ENCODE assay signal across 20 mouse cellular contexts in the genomic region with DNA sequence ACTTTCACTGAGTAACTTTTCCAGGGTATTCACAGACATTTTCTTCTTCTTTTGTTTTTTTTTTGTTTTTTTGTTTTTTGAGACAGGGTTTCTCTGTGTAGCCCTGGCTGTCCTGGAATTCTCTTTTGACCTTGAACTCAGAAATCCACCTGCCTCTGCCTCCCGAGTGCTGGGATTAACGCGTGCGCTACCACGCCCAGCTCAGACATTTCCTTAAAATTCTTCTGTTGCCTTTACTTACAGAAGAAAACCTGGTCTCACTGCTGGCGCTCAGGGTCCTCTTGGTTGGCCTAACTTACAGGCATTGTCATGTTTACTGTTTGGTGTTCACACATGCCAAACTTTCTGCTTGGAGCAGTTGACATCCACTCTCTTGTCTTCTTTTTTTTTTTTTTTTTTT. TPM values are rescaled to one million over a fixed set of nuclear protein-coding genes. Genes with fewer than 3 reads are reported as not detected.
DNase-seq lines count a peak whose midpoint lies in the region; ATAC-seq and TF ChIP-seq lines count a peak whose summit lies in the region.
"Had no signal": no experiment of that assay in that cellular context is flagged by ENCODE, and none has a peak within 500 bp of the region (broad histone marks: within the 10 kb centered on the region; RNA-seq: fewer than 3 reads in every experiment).

No protein-coding gene starts in this region.

- TF ChIP-seq CTCF in bone marrow macrophage, adult 2 months (IDR thresholded peaks at IDR 0.05; ENCODE audit: low read depth, low read length): no peak

- no peak for ATAC-seq in forebrain, embryonic 12.5 days (ENCODE audit: low FRiP score)
- no peak for ATAC-seq in megakaryocyte, adult 5-6 weeks (ENCODE audit: poor library complexity, severe bottlenecking)
- ATAC-seq: forebrain, embryonic 15.5 days; hindbrain, embryonic 16.5 days; inflammation-experienced regulatory T-cells, adult 6 months; intestine, postnatal 0 days had no signal

- in situ Hi-C loops in ES-E14 (cut with MboI; ENCODE audit: low sequenced_read_pairs in 2 of 2, unreplicated experiment in 2 of 2): no loop called here

- H3K4me2 ChIP-seq in forebrain, embryonic 12.5 days: no peak overlapping the region
- H3K4me2 ChIP-seq: forebrain, embryonic 15.5 days; hindbrain, embryonic 12.5 days had no signal

- H3K9me3 ChIP-seq in forebrain, embryonic 10.5 days: no peaks in the 10 kb centered on the region
- H3K9me3 ChIP-seq in forebrain, embryonic 12.5 days: no peaks in the 10 kb centered on the region
- H3K9me3 ChIP-seq in megakaryocyte, embryonic 14.5 days: no peaks in the 10 kb centered on the region
- H3K9me3 ChIP-seq in ES-E14 (ENCODE audit: control insufficient read depth, insufficient read depth, low read depth, low read length): no peaks in the 10 kb centered on the region
- H3K9me3 ChIP-seq: embryonic facial prominence, embryonic 10.5 days; forebrain, embryonic 15.5 days; heart, embryonic 10.5 days; hindbrain, embryonic 12.5 days had no signal

- no peak overlapping the region for H3K9ac ChIP-seq in forebrain, embryonic 12.5 days
- H3K9ac ChIP-seq in ES-E14 (ENCODE audit: insufficient read depth, low read depth, low read length, poor library complexity, severe bottlenecking): no peak overlapping the region
- H3K9ac ChIP-seq: forebrain, embryonic 15.5 days; hindbrain, embryonic 12.5 days had no signal

- no peak for TF ChIP-seq POLR2A in bone marrow macrophage, adult 2 months (IDR thresholded peaks at IDR 0.05; ENCODE audit: borderline replicate concordance, low read depth, low read length)

- DNase-seq in forebrain, embryonic 10.5 days (ENCODE audit: extremely low spot score, low spot score): no peak
- no peak for DNase-seq in ES-E14 (ENCODE audit: low read depth, low spot score)
- no peak for DNase-seq in gastrocnemius, postnatal 14 days
- DNase-seq in adrenal gland, adult 18-20 months (ENCODE audit: low spot score in 2 of 2): no peak
- DNase-seq: adrenal gland, postnatal 14 days; cerebellum, postnatal 10 days; heart, adult 18-20 months; heart, postnatal 10 days; heart, postnatal 4 days had no signal

- H3K36me3 ChIP-seq in forebrain, embryonic 10.5 days (replicated peaks): peaks cover 63% of the 10 kb centered on the region
- peaks cover 49% of the 10 kb centered on the region for H3K36me3 ChIP-seq in forebrain, embryonic 12.5 days (replicated peaks)
- H3K36me3 ChIP-seq in megakaryocyte, embryonic 14.5 days (replicated peaks; ENCODE audit: low read length): peaks cover 62% of the 10 kb centered on the region
- peaks cover 35% of the 10 kb centered on the region for H3K36me3 ChIP-seq in ES-E14 (ENCODE audit: control insufficient read depth, insufficient read depth, low read length, poor library complexity, severe bottlenecking)

- no peaks in the 10 kb centered on the region for H3K27me3 ChIP-seq in forebrain, embryonic 10.5 days (ENCODE audit: poor library complexity, severe bottlenecking)
- no peaks in the 10 kb centered on the region for H3K27me3 ChIP-seq in forebrain, embryonic 12.5 days
- no peaks in the 10 kb centered on the region for H3K27me3 ChIP-seq in megakaryocyte, embryonic 14.5 days (replicated peaks)
- H3K27me3 ChIP-seq: forebrain, embryonic 15.5 days; hindbrain, embryonic 12.5 days had no signal

- peaks cover 43% of the 10 kb centered on the region for H3K4me1 ChIP-seq in forebrain, embryonic 10.5 days
- H3K4me1 ChIP-seq in forebrain, embryonic 12.5 days: peaks cover 36% of the 10 kb centered on the region
- H3K4me1 ChIP-seq in megakaryocyte, embryonic 14.5 days: peaks cover 63% of the 10 kb centered on the region
- peaks cover 5 to 13% of the 10 kb centered on the region in 2 experiments; a peak in 3 of 4 replicates for H3K4me1 ChIP-seq in ES-E14 (ENCODE audit: control insufficient read depth in 2 of 2, insufficient read depth in 2 of 2, low read length in 2 of 2, poor library complexity in 1 of 2)
- H3K4me1 ChIP-seq in bone marrow macrophage, adult 2 months (ENCODE audit: control insufficient read depth, insufficient read depth, low read length): peaks cover 33% of the 10 kb centered on the region

- 96% methylated on average over 6 of the region's 6 CpGs for WGBS in forebrain, embryonic 10.5 days
- WGBS in forebrain, embryonic 12.5 days: 93% methylated on average over 6 of the region's 6 CpGs

- peak overlapping the region; percentile 5; the same call in 1 of the 2 replicates for H3K4me3 ChIP-seq in forebrain, embryonic 10.5 days
- no peak overlapping the region for H3K4me3 ChIP-seq in forebrain, embryonic 12.5 days (replicated peaks)
- peak overlapping the region; percentile 14 for H3K4me3 ChIP-seq in megakaryocyte, embryonic 14.5 days (replicated peaks)
- H3K4me3 ChIP-seq in ES-E14 (ENCODE audit: insufficient read depth in 1 of 2, low read depth in 1 of 2, low read length in 2 of 2, poor library complexity in 1 of 2, severe bottlenecking in 1 of 2): no peak overlapping the region
- H3K4me3 ChIP-seq in bone marrow macrophage, adult 2 months (ENCODE audit: insufficient read depth, low read length): no peak overlapping the region
- H3K4me3 ChIP-seq: forebrain, embryonic 15.5 days; heart, embryonic 10.5 days; hindbrain, embryonic 12.5 days had no signal

- intact Hi-C loops in gastrocnemius, postnatal 14 days (cut with DNase I; ENCODE audit: low total_unique reads): no loop called here

- H3K27ac ChIP-seq in forebrain, embryonic 10.5 days: no peak overlapping the region
- H3K27ac ChIP-seq in forebrain, embryonic 12.5 days: no peak overlapping the region
- no peak overlapping the region; the same call in 1 of the 2 replicates for H3K27ac ChIP-seq in ES-E14 (ENCODE audit: insufficient read depth, low read depth, low read length, poor library complexity, severe bottlenecking)
- H3K27ac ChIP-seq in bone marrow macrophage, adult 2 months (ENCODE audit: insufficient read depth, low read depth, low read length): peak overlapping the region; percentile 70; the same call in 1 of the 2 replicates
- H3K27ac ChIP-seq: embryonic facial prominence, embryonic 10.5 days; forebrain, embryonic 15.5 days; heart, embryonic 10.5 days; hindbrain, embryonic 12.5 days had no signal

RNA-seq across cellular contexts. Expression of gene Sf3b4, which starts 3.1 kb away (rescaled TPM):
- 276 and 284 TPM in 2 replicates for polyA plus RNA-seq in forebrain, embryonic 10.5 days (2016; fragmentation: Nextera tagmentation; extraction: Ambion mirVana)
- polyA plus RNA-seq in forebrain, embryonic 12.5 days (2016; fragmentation: Nextera tagmentation; extraction: Ambion mirVana): 185 and 201 TPM in 2 replicates
- 463 and 1,018 TPM in 2 replicates for polyA plus RNA-seq in megakaryocyte, embryonic 14.5 days (2012; ENCODE audit: insufficient read depth, low replicate concordance)
- total RNA-seq in megakaryocyte, adult 5-6 weeks (2015): 51.0 and 64.8 TPM in 2 replicates
- 15.4 and 16.3 TPM in 2 replicates for total RNA-seq in megakaryocyte, adult 5-6 weeks (2017)
- total RNA-seq in ES-E14 (2012; rRNA removed): 64.1 and 91.1 TPM in 2 replicates
- polyA plus RNA-seq in bone marrow macrophage, adult 2 months (2012; ENCODE audit: insufficient read depth, insufficient read length, missing spikeins): 53.7 and 62.7 TPM in 2 replicates
- 10 to 100 TPM; 10.3 to 13.2 TPM for total RNA-seq in gastrocnemius, postnatal 14 days (2021)
- total RNA-seq in adrenal gland, adult 18-20 months (2021): 10 to 100 TPM; 56.6 to 57.0 TPM

RNA-seq across cellular contexts. Expression of gene Sv2a, which starts 5.7 kb away (rescaled TPM):
- polyA plus RNA-seq in forebrain, embryonic 10.5 days (2016; fragmentation: Nextera tagmentation; extraction: Ambion mirVana): 2.1 and 3.5 TPM in 2 replicates
- polyA plus RNA-seq in forebrain, embryonic 12.5 days (2016; fragmentation: Nextera tagmentation; extraction: Ambion mirVana): 22.9 and 24.3 TPM in 2 replicates
- polyA plus RNA-seq in megakaryocyte, embryonic 14.5 days (2012; ENCODE audit: insufficient read depth, low replicate concordance): 1.9 and 7.6 TPM in 2 replicates
- total RNA-seq in megakaryocyte, adult 5-6 weeks (2015): 0.09 and 0.11 TPM in 2 replicates
- 0.07 TPM in 1 of 2 replicates, not detected in the other for total RNA-seq in megakaryocyte, adult 5-6 weeks (2017)
- total RNA-seq in ES-E14 (2012; rRNA removed): 7.2 and 8.2 TPM in 2 replicates
- 0.64 and 0.92 TPM in 2 replicates for polyA plus RNA-seq in bone marrow macrophage, adult 2 months (2012; ENCODE audit: insufficient read depth, insufficient read length, missing spikeins)
- total RNA-seq in gastrocnemius, postnatal 14 days (2021): 1 to 10 TPM; 1.8 to 4.0 TPM
- 1 to 10 TPM; 9.3 to 9.4 TPM for total RNA-seq in adrenal gland, adult 18-20 months (2021)

RNA-seq across cellular contexts. Expression of gene Mtmr11, which starts 13.4 kb away (rescaled TPM):
- 9.3 TPM in 2 replicates for polyA plus RNA-seq in forebrain, embryonic 10.5 days (2016; fragmentation: Nextera tagmentation; extraction: Ambion mirVana)
- 13.4 and 17.8 TPM in 2 replicates for polyA plus RNA-seq in forebrain, embryonic 12.5 days (2016; fragmentation: Nextera tagmentation; extraction: Ambion mirVana)
- 0.57 TPM in 1 of 2 replicates, not detected in the other for polyA plus RNA-seq in megakaryocyte, embryonic 14.5 days (2012; ENCODE audit: insufficient read depth, low replicate concordance)
- 0.09 TPM in 1 of 2 replicates, not detected in the other for total RNA-seq in megakaryocyte, adult 5-6 weeks (2015)
- not detected in 2 replicates for total RNA-seq in megakaryocyte, adult 5-6 weeks (2017)
- total RNA-seq in ES-E14 (2012; rRNA removed): 3.5 and 4.0 TPM in 2 replicates
- 12.6 and 14.4 TPM in 2 replicates for polyA plus RNA-seq in bone marrow macrophage, adult 2 months (2012; ENCODE audit: insufficient read depth, insufficient read length, missing spikeins)
- total RNA-seq in gastrocnemius, postnatal 14 days (2021): 1 to 10 TPM; 4.1 to 5.2 TPM
- 10 to 100 TPM; 19.4 to 28.7 TPM for total RNA-seq in adrenal gland, adult 18-20 months (2021)

RNA-seq across cellular contexts. Expression of gene Bola1, which starts 44.3 kb away (rescaled TPM):
- 89.3 and 93.0 TPM in 2 replicates for polyA plus RNA-seq in forebrain, embryonic 10.5 days (2016; fragmentation: Nextera tagmentation; extraction: Ambion mirVana)
- polyA plus RNA-seq in forebrain, embryonic 12.5 days (2016; fragmentation: Nextera tagmentation; extraction: Ambion mirVana): 72.2 and 77.9 TPM in 2 replicates
- polyA plus RNA-seq in megakaryocyte, embryonic 14.5 days (2012; ENCODE audit: insufficient read depth, low replicate concordance): 29.8 and 114 TPM in 2 replicates
- 11.9 and 14.2 TPM in 2 replicates for total RNA-seq in megakaryocyte, adult 5-6 weeks (2015)
- 9.9 and 12.1 TPM in 2 replicates for total RNA-seq in megakaryocyte, adult 5-6 weeks (2017)
- 70.8 and 76.4 TPM in 2 replicates for total RNA-seq in ES-E14 (2012; rRNA removed)
- polyA plus RNA-seq in bone marrow macrophage, adult 2 months (2012; ENCODE audit: insufficient read depth, insufficient read length, missing spikeins): 14.1 and 19.0 TPM in 2 replicates
- total RNA-seq in gastrocnemius, postnatal 14 days (2021): 10 to 100 TPM; 26.4 to 27.7 TPM
- total RNA-seq in adrenal gland, adult 18-20 months (2021): 10 to 100 TPM; 30.3 to 35.8 TPM

RNA-seq across cellular contexts. Expression of gene Hist2h2ab, which starts 44.4 kb away (rescaled TPM):
- polyA plus RNA-seq in forebrain, embryonic 10.5 days (2016; fragmentation: Nextera tagmentation; extraction: Ambion mirVana): not detected in 2 replicates
- 1.1 and 1.7 TPM in 2 replicates for polyA plus RNA-seq in forebrain, embryonic 12.5 days (2016; fragmentation: Nextera tagmentation; extraction: Ambion mirVana)
- not detected in 2 replicates for polyA plus RNA-seq in megakaryocyte, embryonic 14.5 days (2012; ENCODE audit: insufficient read depth, low replicate concordance)
- total RNA-seq in megakaryocyte, adult 5-6 weeks (2015): 6.0 and 6.9 TPM in 2 replicates
- total RNA-seq in megakaryocyte, adult 5-6 weeks (2017): 70.6 and 78.2 TPM in 2 replicates
- total RNA-seq in ES-E14 (2012; rRNA removed): 54.2 and 70.0 TPM in 2 replicates
- not detected in 2 replicates for polyA plus RNA-seq in bone marrow macrophage, adult 2 months (2012; ENCODE audit: insufficient read depth, insufficient read length, missing spikeins)
- total RNA-seq in gastrocnemius, postnatal 14 days (2021): 1 to 10 TPM; 3.4 to 7.1 TPM
- total RNA-seq in adrenal gland, adult 18-20 months (2021): 1 to 10 TPM; 4.9 to 5.1 TPM
- polyA plus RNA-seq: hindbrain, embryonic 12.5 days; hindbrain, embryonic 16.5 days; intestine, postnatal 0 days had no signal

Comparison
In these comparisons a context has a peak if more than half of its experiments do, and no peak if none do; other contexts are left out.
1. H3K4me3 ChIP-seq: peak in forebrain, embryonic 10.5 days (single experiment) and megakaryocyte, embryonic 14.5 days (single experiment); none in forebrain, embryonic 12.5 days (single experiment), ES-E14 (0 of 2) and bone marrow macrophage, adult 2 months (single experiment).